Mouse (Mus musculus) macrophage (primary cell): Measurements from ENCODE around the gene Furin. TPM values are rescaled to one million over a fixed set of nuclear protein-coding genes. Genes with fewer than 3 reads are reported as not detected.
A peak's percentile ranks its signal among the peaks of the same experiment; 100 is the strongest.

Experiments used
- H3K27ac ChIP-seq: fragments of 350-480 bp; formaldehyde crosslinking; 2 replicates; pipeline ENCODE4 v1.9.0; 2021
- H3K36me3 ChIP-seq: fragments of 350-480 bp; formaldehyde crosslinking; 2 replicates; pipeline ENCODE4 v1.9.0; 2021; ENCODE audit errors: inconsistent target
- H3K4me3 ChIP-seq: fragments of 350-480 bp; formaldehyde crosslinking; 2 replicates; pipeline ENCODE4 v1.9.0; 2021; ENCODE audit errors: inconsistent target
- H3K79me2 ChIP-seq: fragments of 350-480 bp; formaldehyde crosslinking; 2 replicates; pipeline ENCODE4 v1.9.0; 2021; ENCODE audit errors: inconsistent target
- WGBS: methylation state at CpG from one replicate; pipeline ENCODE4 v1.1.7; 2026; ENCODE audit warnings: inconsistent platforms; ENCODE audit not compliant: missing documents; 5-methylcytosine and 5-hydroxymethylcytosine counted together
- polyA plus RNA-seq: library from polyadenylated mRNA; stranded (reverse); fragments of 250-400 nt; gene quantifications from 3 replicates; pipeline ENCODE4 v1.2.4, GENCODE M21; 2018; ENCODE audit warnings: inconsistent platforms

Gene Furin
- polyA plus RNA-seq, 1 experiment from 2014 or later: 37.1 TPM

DNA sequence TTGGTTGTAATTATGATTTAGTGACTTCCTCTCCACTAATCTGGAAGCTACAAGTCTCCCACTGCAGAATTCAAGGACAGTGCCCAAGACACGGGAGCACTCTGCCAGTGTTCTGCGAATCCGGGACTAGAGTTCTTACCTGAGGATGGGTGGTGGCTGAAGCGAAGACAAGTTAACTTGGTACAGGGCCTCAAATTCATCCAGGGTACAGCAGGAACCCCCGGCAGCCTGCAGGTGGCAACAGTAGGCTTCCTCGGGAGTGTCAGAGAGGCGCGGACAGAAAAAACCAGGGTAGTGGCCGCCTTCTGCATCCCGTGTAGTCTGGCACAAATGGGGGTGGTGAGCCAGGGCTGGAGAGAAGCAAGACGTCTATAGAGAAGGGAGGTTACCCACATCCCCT, 64.4 kb downstream of the Furin start, which contains the start of gene Unc45a:
Gene Unc45a (minus strand): TSS at position 213 of the 400 bp plus-strand sequence.
- H3K36me3 ChIP-seq: peaks cover 14% of the 10 kb centered on the region
- H3K27ac ChIP-seq: peak within 1 kb of the TSS; percentile 38
- 3% methylated on average over 11 of the region's 11 CpGs for WGBS
- peak within 1 kb of the TSS; percentile 55 for H3K4me3 ChIP-seq
- H3K79me2 ChIP-seq: no peaks in the 10 kb centered on the region

DNA sequence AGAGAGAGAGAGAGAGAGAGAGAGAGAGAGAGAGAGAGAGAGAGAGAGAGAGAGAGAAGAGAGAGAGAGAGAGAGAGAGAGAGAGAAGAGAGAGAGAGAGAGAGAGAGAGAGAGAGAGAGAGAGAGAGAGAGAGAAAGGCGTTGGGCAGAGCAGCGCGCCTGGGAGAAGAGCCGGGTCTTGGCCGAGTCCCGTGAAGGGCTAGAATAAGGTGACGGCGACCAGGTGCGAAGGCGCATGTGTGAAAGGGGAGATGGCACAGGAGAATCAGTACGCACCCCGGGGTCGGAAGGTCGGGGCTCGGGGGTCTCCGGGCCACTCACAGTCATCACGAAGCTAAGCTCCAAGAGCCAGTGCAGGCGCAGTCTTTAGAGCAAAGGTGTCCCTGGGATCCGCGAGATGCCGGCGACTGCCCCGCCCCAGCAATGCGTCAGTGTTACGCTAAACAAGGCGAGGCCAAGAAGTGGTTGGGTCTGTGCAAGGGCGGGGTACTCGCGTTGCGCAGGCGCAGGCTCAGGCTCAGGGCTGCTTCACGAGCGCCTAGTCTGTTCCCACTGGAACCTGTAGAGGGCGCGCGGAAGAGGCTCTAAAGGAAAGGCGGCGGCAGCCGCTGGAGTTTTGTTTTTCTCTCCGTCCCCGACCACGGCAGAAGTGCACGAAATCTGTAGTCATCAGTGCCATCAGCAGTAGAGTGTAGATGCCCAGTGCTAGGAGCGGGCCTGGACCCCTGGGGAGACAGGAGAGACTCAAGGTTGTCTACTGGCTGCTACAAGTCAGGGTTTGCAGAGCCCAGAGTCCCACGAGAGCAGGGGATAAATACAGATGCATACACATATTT, 65.2 kb downstream of the Furin start:
- H3K36me3 ChIP-seq: peaks cover 22% of the 10 kb centered on the region
- WGBS: under 1% methylated on average over 44 of the region's 45 CpGs
- H3K4me3 ChIP-seq: peak overlapping the region; percentile 55
- peak overlapping the region; percentile 38 for H3K27ac ChIP-seq
- no peaks in the 10 kb centered on the region for H3K79me2 ChIP-seq

DNA sequence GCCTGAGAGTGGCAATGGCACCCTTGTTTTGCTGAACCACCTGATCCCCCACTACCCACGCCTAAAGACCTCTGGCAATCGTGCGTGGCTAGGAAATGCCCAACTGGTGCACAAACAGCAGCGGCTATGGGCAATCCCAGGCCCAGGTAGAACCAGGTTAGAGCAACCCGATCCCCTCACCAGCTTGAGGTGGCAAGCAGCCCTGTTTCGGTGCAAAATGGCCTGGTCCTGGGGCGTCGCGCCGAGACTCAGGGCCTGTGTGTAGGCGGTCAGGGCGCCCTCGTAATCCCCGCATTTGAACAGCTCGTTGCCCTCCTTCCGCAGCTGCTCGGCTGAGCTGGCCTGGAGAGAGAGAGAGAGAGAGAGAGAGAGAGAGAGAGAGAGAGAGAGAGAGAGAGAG, 65.9 kb downstream of the Furin start:
- peak overlapping the region; percentile 19; the same call in 1 of the 2 replicates for H3K4me3 ChIP-seq
- peaks cover 28% of the 10 kb centered on the region for H3K36me3 ChIP-seq
- no peaks in the 10 kb centered on the region for H3K79me2 ChIP-seq
- no peak overlapping the region for H3K27ac ChIP-seq
- WGBS: 24% methylated on average over 12 of the region's 17 CpGs

Other genes with a start within 250 kb of the Furin start
- gene Sema4b, start 218.6 kb downstream of the Furin start, polyA plus RNA-seq: 6.0 to 23.1 TPM (median 10.0 TPM) in 3 replicates
- 28.5 to 81.1 TPM (median 68.2 TPM) in 3 replicates for gene Cib1, start 172.6 kb downstream of the Furin start, polyA plus RNA-seq
- 2.7 to 3.2 TPM (median 3.1 TPM) in 3 replicates for gene Gdpgp1, start 172.6 kb downstream of the Furin start, polyA plus RNA-seq
- 0.06 to 0.07 TPM in 2 of 3 replicates, not detected in the other for gene Ttll13, start 159.1 kb downstream of the Furin start, polyA plus RNA-seq
- 10.5 to 19.3 TPM (median 14.7 TPM) in 3 replicates for gene Ngrn, start 144.2 kb downstream of the Furin start, polyA plus RNA-seq
- 9.4 to 14.3 TPM (median 12.9 TPM) in 3 replicates for gene Vps33b, start 135.8 kb downstream of the Furin start, polyA plus RNA-seq
- 2.1 to 15.2 TPM (median 9.7 TPM) in 3 replicates for gene Prc1, start 111.0 kb downstream of the Furin start, polyA plus RNA-seq
- 2.3 to 2.8 TPM (median 2.4 TPM) in 3 replicates for gene Rccd1, start 81.0 kb downstream of the Furin start, polyA plus RNA-seq
- 14.3 to 19.5 TPM (median 16.2 TPM) in 3 replicates for gene Unc45a, start 64.4 kb downstream of the Furin start, polyA plus RNA-seq
- 6.0 to 14.5 TPM (median 10.1 TPM) in 3 replicates for gene Hddc3, start 62.3 kb downstream of the Furin start, polyA plus RNA-seq
- gene Man2a2, start 34.1 kb downstream of the Furin start, polyA plus RNA-seq: 15.9 to 83.7 TPM (median 73.2 TPM) in 3 replicates
- gene Fes, start 17.5 kb downstream of the Furin start, polyA plus RNA-seq: 96.8 to 128 TPM (median 114 TPM) in 3 replicates
- 2.5 to 9.1 TPM (median 7.2 TPM) in 3 replicates for gene Blm, start 129.7 kb upstream of the Furin start, polyA plus RNA-seq